In the genomic region with DNA sequence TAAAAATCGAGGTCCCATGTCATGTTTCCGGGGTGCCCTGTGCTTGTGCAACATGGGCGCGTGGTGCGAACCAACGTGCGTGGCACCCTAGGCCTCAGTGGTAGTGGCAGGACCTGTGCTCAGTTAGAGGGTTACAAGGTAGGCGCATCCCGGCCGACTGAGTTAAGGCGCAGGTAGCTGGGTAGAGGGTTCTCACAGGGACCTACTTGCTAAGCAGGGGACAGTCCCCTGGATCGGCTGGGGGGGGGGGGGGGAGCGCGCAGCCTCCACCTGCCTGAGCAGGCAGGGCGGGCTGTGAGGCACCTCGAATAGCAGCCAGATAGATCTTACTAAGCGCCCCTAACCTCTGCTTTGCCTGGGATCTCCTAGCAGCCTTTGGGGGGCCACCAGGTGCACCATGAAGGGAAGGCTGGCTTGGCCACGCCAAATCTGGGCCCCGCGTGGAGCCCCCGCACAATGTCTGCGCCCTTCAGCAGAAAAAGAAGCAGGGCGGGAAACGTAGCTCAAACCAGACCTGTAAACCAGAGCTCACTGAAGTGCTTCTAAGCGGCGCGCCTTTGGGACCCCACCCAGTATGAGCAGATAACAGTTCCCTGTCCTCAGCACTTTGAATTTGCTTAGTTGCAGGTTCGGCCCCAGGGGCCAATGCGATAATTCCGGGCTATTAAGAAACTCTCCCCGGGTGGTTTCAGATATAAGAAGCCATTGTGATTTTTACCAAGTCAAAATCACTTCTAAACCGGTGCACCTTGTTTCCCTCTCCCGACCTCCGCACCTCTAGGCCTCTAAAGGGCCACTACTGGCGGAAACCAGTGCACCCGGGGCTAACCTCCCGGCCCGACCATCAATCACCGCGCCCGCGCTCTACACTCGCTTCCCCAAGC, we compare ENCODE assay signal across 11 mouse cellular contexts. TPM values are rescaled to one million over a fixed set of nuclear protein-coding genes. Genes with fewer than 3 reads are reported as not detected.
DNase-seq lines count a peak whose midpoint lies in the region; ATAC-seq lines count a peak whose summit lies in the region.
"Had no signal": no experiment of that assay in that cellular context is flagged by ENCODE, and none has a peak within 500 bp of the region (broad histone marks: within the 10 kb centered on the region; RNA-seq: fewer than 3 reads in every experiment).

No protein-coding gene starts in this region.

- WGBS in kidney, embryonic 15.5 days = under 1% methylated on average over 41 of the region's 43 CpGs
- under 1% methylated on average over 41 of the region's 43 CpGs for WGBS in embryonic facial prominence, embryonic 10.5 days
- WGBS in intestine, embryonic 14.5 days = under 1% methylated on average over 41 of the region's 43 CpGs
- under 1% methylated on average over 43 of the region's 43 CpGs for WGBS in neural tube, embryonic 11.5 days

- peaks cover 69% of the 10 kb centered on the region for H3K4me1 ChIP-seq in kidney, embryonic 15.5 days
- peaks cover 75% of the 10 kb centered on the region for H3K4me1 ChIP-seq in embryonic facial prominence, embryonic 10.5 days
- 0 out of 2 replicates have a peak, but pooled peaks cover 7% of the 10 kb centered on the region for H3K4me1 ChIP-seq in intestine, embryonic 14.5 days (replicated peaks; ENCODE audit: control insufficient read depth, insufficient read depth, low read length)
- peaks cover 4% of the 10 kb centered on the region; the same call in 1 of the 2 replicates for H3K4me1 ChIP-seq in neural tube, embryonic 11.5 days (ENCODE audit: control insufficient read depth, insufficient read depth, low read length)

- H3K4me2 ChIP-seq in kidney, embryonic 15.5 days = peak overlapping the region; percentile 78
- peak overlapping the region; percentile 61 for H3K4me2 ChIP-seq in intestine, embryonic 14.5 days (ENCODE audit: low read length)
- H3K4me2 ChIP-seq in neural tube, embryonic 11.5 days (ENCODE audit: low read depth) = peak overlapping the region; percentile 48

- ATAC-seq in kidney, embryonic 15.5 days (replicated peaks; ENCODE audit: low FRiP score) = 0 out of 2 replicates have a peak, but pooled peaks have one; percentile 13
- ATAC-seq in intestine, embryonic 14.5 days (replicated peaks; ENCODE audit: low FRiP score, low TSS enrichment, low read depth) = peak; percentile 29
- no peak for ATAC-seq in neural tube, embryonic 11.5 days (ENCODE audit: insufficient read depth, low FRiP score, low TSS enrichment)

- peaks cover 98% of the 10 kb centered on the region for H3K27me3 ChIP-seq in kidney, embryonic 15.5 days
- peaks cover 100% of the 10 kb centered on the region for H3K27me3 ChIP-seq in embryonic facial prominence, embryonic 10.5 days (replicated peaks; ENCODE audit: low read depth, poor library complexity, severe bottlenecking)
- H3K27me3 ChIP-seq in intestine, embryonic 14.5 days (replicated peaks; ENCODE audit: control insufficient read depth, insufficient read depth, low read length) = peaks cover 100% of the 10 kb centered on the region
- peaks cover 97% of the 10 kb centered on the region for H3K27me3 ChIP-seq in neural tube, embryonic 11.5 days (ENCODE audit: control insufficient read depth, insufficient read depth, low read length)

- DNase-seq in kidney, adult 9 months = no peak
- DNase-seq in embryonic facial prominence, embryonic 10.5 days (ENCODE audit: low spot score) = peak; percentile 65
- peak; percentile 84 for DNase-seq in intestine, embryonic 14.5 days (ENCODE audit: low spot score)
- DNase-seq in neural tube, embryonic 11.5 days (ENCODE audit: low spot score) = peak; percentile 61
- DNase-seq in urinary bladder, postnatal 25 days (ENCODE audit: low spot score) = no peak
- no peak for DNase-seq in frontal cortex, adult 2 months (ENCODE audit: extremely low spot score in 1 of 2, low spot score in 1 of 2)
- no peak for DNase-seq in gastrocnemius, postnatal 10 days
- DNase-seq: thymus, postnatal 25 days had no signal

- peak overlapping the region; percentile 93 for H3K27ac ChIP-seq in kidney, embryonic 15.5 days
- H3K27ac ChIP-seq in embryonic facial prominence, embryonic 10.5 days (replicated peaks) = peak overlapping the region; percentile 89
- peak overlapping the region; percentile 89 for H3K27ac ChIP-seq in intestine, embryonic 14.5 days (ENCODE audit: low read depth)
- H3K27ac ChIP-seq in neural tube, embryonic 11.5 days (ENCODE audit: low read depth, low read length) = peak overlapping the region; percentile 67
- H3K27ac ChIP-seq: macrophage had no signal

- no peaks in the 10 kb centered on the region for H3K9me3 ChIP-seq in kidney, embryonic 15.5 days (replicated peaks)
- H3K9me3 ChIP-seq in embryonic facial prominence, embryonic 10.5 days = no peaks in the 10 kb centered on the region
- H3K9me3 ChIP-seq in intestine, embryonic 14.5 days (ENCODE audit: control insufficient read depth, low read length) = no peaks in the 10 kb centered on the region
- no peaks in the 10 kb centered on the region for H3K9me3 ChIP-seq in neural tube, embryonic 11.5 days (ENCODE audit: control insufficient read depth, low read length)

- H3K9ac ChIP-seq in kidney, embryonic 15.5 days = peak overlapping the region; percentile 71
- H3K9ac ChIP-seq in intestine, embryonic 14.5 days (ENCODE audit: low read length) = peak overlapping the region; percentile 89
- peak overlapping the region; percentile 74 for H3K9ac ChIP-seq in neural tube, embryonic 11.5 days (ENCODE audit: low read length)

- peaks cover 2% of the 10 kb centered on the region; the same call in 1 of the 2 replicates for H3K36me3 ChIP-seq in kidney, embryonic 15.5 days
- peaks cover 15% of the 10 kb centered on the region for H3K36me3 ChIP-seq in embryonic facial prominence, embryonic 10.5 days (replicated peaks)
- H3K36me3 ChIP-seq in intestine, embryonic 14.5 days (ENCODE audit: control insufficient read depth, insufficient read depth, low read length) = peaks cover 8% of the 10 kb centered on the region; the same call in 1 of the 2 replicates
- H3K36me3 ChIP-seq in neural tube, embryonic 11.5 days (ENCODE audit: control insufficient read depth, insufficient read depth, low read length) = no peaks in the 10 kb centered on the region

- H3K4me3 ChIP-seq in kidney, embryonic 15.5 days (replicated peaks) = peak overlapping the region; percentile 61
- peak overlapping the region; percentile 64 for H3K4me3 ChIP-seq in embryonic facial prominence, embryonic 10.5 days
- H3K4me3 ChIP-seq in intestine, embryonic 14.5 days (ENCODE audit: low read depth, low read length) = peak overlapping the region; percentile 57
- peak overlapping the region; percentile 43 for H3K4me3 ChIP-seq in neural tube, embryonic 11.5 days (ENCODE audit: low read depth, low read length)

RNA-seq across cellular contexts. Expression of a gene that starts 6.6 kb away (rescaled TPM):
- 693 and 696 TPM in 2 replicates for polyA plus RNA-seq in kidney, embryonic 15.5 days (2015; fragmentation: Nextera tagmentation; extraction: Ambion mirVana)
- polyA plus RNA-seq in embryonic facial prominence, embryonic 10.5 days (2016; fragmentation: Nextera tagmentation; extraction: Ambion mirVana) = 360 and 378 TPM in 2 replicates
- polyA plus RNA-seq in intestine, embryonic 14.5 days (2014; fragmentation: Nextera tagmentation; extraction: Ambion mirVana) = 960 and 1,030 TPM in 2 replicates
- polyA plus RNA-seq in neural tube, embryonic 11.5 days (2014; fragmentation: Nextera tagmentation; extraction: Ambion mirVana) = 316 and 368 TPM in 2 replicates
- 60.6 and 81.1 TPM in 2 replicates for polyA plus RNA-seq in frontal cortex, adult 2 months (2012; rRNA removed)
- 1,000 to 10,000 TPM; 6,069 to 6,624 TPM for total RNA-seq in gastrocnemius, postnatal 10 days (2021)

RNA-seq across cellular contexts. Expression of a gene that starts 9.7 kb away (rescaled TPM):
- not detected in 2 replicates for polyA plus RNA-seq in kidney, embryonic 15.5 days (2015; fragmentation: Nextera tagmentation; extraction: Ambion mirVana)
- polyA plus RNA-seq in embryonic facial prominence, embryonic 10.5 days (2016; fragmentation: Nextera tagmentation; extraction: Ambion mirVana) = not detected in 2 replicates
- polyA plus RNA-seq in intestine, embryonic 14.5 days (2014; fragmentation: Nextera tagmentation; extraction: Ambion mirVana) = 0.13 and 0.24 TPM in 2 replicates
- polyA plus RNA-seq in neural tube, embryonic 11.5 days (2014; fragmentation: Nextera tagmentation; extraction: Ambion mirVana) = not detected in 2 replicates
- 0.10 and 0.27 TPM in 2 replicates for polyA plus RNA-seq in frontal cortex, adult 2 months (2012; rRNA removed)
- under 1 TPM; 0.25 to 0.47 TPM for total RNA-seq in gastrocnemius, postnatal 10 days (2021)
- polyA plus RNA-seq: cortical plate, adult 2 months; macrophage had no signal

Comparison
In these comparisons a context has a peak if more than half of its experiments do, and no peak if none do; other contexts are left out.
1. DNase-seq: peak in embryonic facial prominence, embryonic 10.5 days (single experiment), intestine, embryonic 14.5 days (single experiment) and neural tube, embryonic 11.5 days (single experiment); none in kidney, adult 9 months (single experiment), urinary bladder, postnatal 25 days (single experiment), frontal cortex, adult 2 months (0 of 2) and gastrocnemius, postnatal 10 days (single experiment).
2. Peak in every context shown above with its lines, with median percentiles within 50 percentile points of each other: H3K27ac ChIP-seq, H3K4me2 ChIP-seq, H3K4me3 ChIP-seq and H3K9ac ChIP-seq.